Mouse (Mus musculus): ENCODE measurements around the gene Olfr1415. TPM values are rescaled to one million over a fixed set of nuclear protein-coding genes. Genes with fewer than 3 reads are reported as not detected.

Gene Olfr1415
- polyA plus RNA-seq, 1 experiment from 2014 or later, result not detected

- H3K27ac ChIP-seq, result no peak overlapping the region
- H3K36me3 ChIP-seq (replicated peaks), result peaks cover 96% of the 10 kb centered on the region
- H3K27me3 ChIP-seq (ENCODE audit: poor library complexity, severe bottlenecking), result no peaks in the 10 kb centered on the region
- no peaks in the 10 kb centered on the region for H3K9me3 ChIP-seq
- 91% methylated on average over 6 of the region's 6 CpGs for WGBS
- H3K4me1 ChIP-seq, result no peaks in the 10 kb centered on the region
- DNase-seq (ENCODE audit: extremely low spot score, low spot score), result no peak
- no peak overlapping the region for H3K4me3 ChIP-seq
Measured at GRCm38 (mm10) chr1:92458416-92458815, 37.5 kb downstream of the Olfr1415 start.

GRCm38 (mm10) chr1:92457758-92458157, 38.1 kb downstream of the Olfr1415 start:
- H3K27me3 ChIP-seq (ENCODE audit: poor library complexity, severe bottlenecking), result no peaks in the 10 kb centered on the region
- peaks cover 96% of the 10 kb centered on the region for H3K36me3 ChIP-seq (replicated peaks)
- H3K4me3 ChIP-seq, result no peak overlapping the region
- H3K9me3 ChIP-seq, result no peaks in the 10 kb centered on the region
- no peak overlapping the region for H3K27ac ChIP-seq
- DNase-seq (ENCODE audit: extremely low spot score, low spot score), result no peak
- no peaks in the 10 kb centered on the region for H3K4me1 ChIP-seq

- no peaks in the 10 kb centered on the region for H3K27me3 ChIP-seq (ENCODE audit: poor library complexity, severe bottlenecking)
- H3K9me3 ChIP-seq, result no peaks in the 10 kb centered on the region
- H3K27ac ChIP-seq, result no peak overlapping the region
- DNase-seq (ENCODE audit: extremely low spot score, low spot score), result no peak
- no peak overlapping the region for H3K4me3 ChIP-seq
- no peaks in the 10 kb centered on the region for H3K4me1 ChIP-seq
- peaks cover 97% of the 10 kb centered on the region for H3K36me3 ChIP-seq (replicated peaks)
- WGBS, result 79% methylated on average over 8 of the region's 8 CpGs
Measured at GRCm38 (mm10) chr1:92453751-92454445, 42.0 kb downstream of the Olfr1415 start.

GRCm38 (mm10) chr1:92448293-92448692, 47.6 kb downstream of the Olfr1415 start:
- no peaks in the 10 kb centered on the region for H3K4me1 ChIP-seq
- H3K4me3 ChIP-seq, result no peak overlapping the region
- H3K27me3 ChIP-seq (ENCODE audit: poor library complexity, severe bottlenecking), result no peaks in the 10 kb centered on the region
- no peaks in the 10 kb centered on the region for H3K9me3 ChIP-seq
- no peak for DNase-seq (ENCODE audit: extremely low spot score, low spot score)
- H3K36me3 ChIP-seq (replicated peaks), result peaks cover 97% of the 10 kb centered on the region
- WGBS, result 89% methylated on average over 3 of the region's 3 CpGs
- H3K27ac ChIP-seq, result no peak overlapping the region

- Histone ChIP-seq H3K36me3 (replicated peaks) (peaks cover 81% of the 10 kb centered on the region), H3K4me3 (no peak overlapping the region), H3K27me3 (ENCODE audit: poor library complexity, severe bottlenecking) (no peaks in the 10 kb centered on the region), H3K27ac (no peak overlapping the region), H3K4me1 (peaks cover 24% of the 10 kb centered on the region), H3K9me3 (no peaks in the 10 kb centered on the region)
- 71% methylated on average over 6 of the region's 6 CpGs for WGBS
- DNase-seq (ENCODE audit: extremely low spot score, low spot score), result no peak
Measured at GRCm38 (mm10) chr1:92441453-92442063, 54.3 kb downstream of the Olfr1415 start.

GRCm38 (mm10) chr1:92440066-92440750, 55.7 kb downstream of the Olfr1415 start:
- no peaks in the 10 kb centered on the region for H3K9me3 ChIP-seq
- no peak overlapping the region for H3K27ac ChIP-seq
- 91% methylated on average over 9 of the region's 9 CpGs for WGBS
- no peak overlapping the region for H3K4me3 ChIP-seq
- DNase-seq (ENCODE audit: extremely low spot score, low spot score), result no peak
- H3K4me1 ChIP-seq, result peaks cover 27% of the 10 kb centered on the region
- H3K27me3 ChIP-seq (ENCODE audit: poor library complexity, severe bottlenecking), result no peaks in the 10 kb centered on the region
- H3K36me3 ChIP-seq (replicated peaks), result peaks cover 68% of the 10 kb centered on the region

Small RNAs within 50 kb of the gene (microRNA-seq; reads per million reads assigned to microRNA genes)
- gene Mir6900, result 6.0 reads per million, percentile 15 among the genes with 10 or more reads in this experiment

Other genes with a start within 250 kb of the Olfr1415 start
- gene Ndufa10, start 22.2 kb downstream of the Olfr1415 start, polyA plus RNA-seq (2016; fragmentation: Nextera tagmentation; extraction: Ambion mirVana), result 301 and 314 TPM in 2 replicates
- gene Olfr1416, start 11.0 kb downstream of the Olfr1415 start, polyA plus RNA-seq (2016; fragmentation: Nextera tagmentation; extraction: Ambion mirVana), result not detected in 2 replicates
- not detected in 2 replicates for gene Olfr1414, start 22.6 kb upstream of the Olfr1415 start, polyA plus RNA-seq (2016; fragmentation: Nextera tagmentation; extraction: Ambion mirVana)
- gene Olfr1413, start 75.2 kb upstream of the Olfr1415 start, polyA plus RNA-seq (2016; fragmentation: Nextera tagmentation; extraction: Ambion mirVana), result not detected in 2 replicates
- not detected in 2 replicates for gene Olfr1412, start 89.7 kb upstream of the Olfr1415 start, polyA plus RNA-seq (2016; fragmentation: Nextera tagmentation; extraction: Ambion mirVana)
- gene Olfr1411, start 98.3 kb upstream of the Olfr1415 start, polyA plus RNA-seq (2016; fragmentation: Nextera tagmentation; extraction: Ambion mirVana), result not detected in 2 replicates
- gene Olfr1410, start 109.7 kb upstream of the Olfr1415 start, polyA plus RNA-seq (2016; fragmentation: Nextera tagmentation; extraction: Ambion mirVana), result not detected in 2 replicates
- not detected in 2 replicates for gene Olfr12, start 121.7 kb upstream of the Olfr1415 start, polyA plus RNA-seq (2016; fragmentation: Nextera tagmentation; extraction: Ambion mirVana)
- 324 and 343 TPM in 2 replicates for gene Cops9, start 145.9 kb upstream of the Olfr1415 start, polyA plus RNA-seq (2016; fragmentation: Nextera tagmentation; extraction: Ambion mirVana)
- 0.25 TPM in 1 of 2 replicates, not detected in the other for gene Otos, start 152.7 kb upstream of the Olfr1415 start, polyA plus RNA-seq (2016; fragmentation: Nextera tagmentation; extraction: Ambion mirVana)